Mouse (Mus musculus) CD4-positive helper T cell, adult 2 months (primary cell): ENCODE measurements around the gene Elk1.

Experiments used
- DNase-seq: peaks from one replicate; pipeline ENCODE4 v3.0.0-alpha.2; 2012; ENCODE audit warnings: low read depth, missing footprints, low spot score

Gene Elk1

GRCm38 (mm10) chrX:20950191-20950880 lies at the start of gene Elk1:
Gene Elk1, minus strand, starts transcription at chrX:20950608.
- peak; percentile 92 for DNase-seq

DNA sequence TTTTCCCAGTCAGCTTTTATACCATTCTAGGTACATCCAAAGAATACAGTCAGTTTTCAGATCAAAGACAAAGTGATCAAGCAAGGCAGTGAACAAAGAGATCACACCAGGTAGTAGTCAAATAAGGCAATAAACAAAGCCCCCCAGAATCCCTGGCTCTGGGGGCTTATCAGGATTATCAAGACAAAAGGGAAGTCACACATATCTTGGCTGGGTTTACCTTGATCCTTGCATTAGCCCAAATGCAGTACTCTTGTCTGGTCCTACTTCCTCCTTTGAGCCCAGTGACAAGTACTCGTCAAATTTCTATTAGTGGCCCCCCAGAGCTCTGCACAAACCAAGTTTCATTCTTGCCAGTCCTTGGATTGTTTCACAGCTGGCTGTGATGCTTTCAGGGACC lies 30.5 kb upstream of the Elk1 start:
- no peak for DNase-seq

- peak; percentile 91 for DNase-seq
Observed at GRCm38 (mm10) chrX:20961477-20962378, 11.3 kb upstream of the Elk1 start, which contains the start of gene Uxt. Gene Uxt, minus strand, starts transcription at chrX:20962017.

- DNase-seq, result peak; percentile 44
Observed at GRCm38 (mm10) chrX:20946055-20946454, 4.4 kb downstream of the Elk1 start.

DNA sequence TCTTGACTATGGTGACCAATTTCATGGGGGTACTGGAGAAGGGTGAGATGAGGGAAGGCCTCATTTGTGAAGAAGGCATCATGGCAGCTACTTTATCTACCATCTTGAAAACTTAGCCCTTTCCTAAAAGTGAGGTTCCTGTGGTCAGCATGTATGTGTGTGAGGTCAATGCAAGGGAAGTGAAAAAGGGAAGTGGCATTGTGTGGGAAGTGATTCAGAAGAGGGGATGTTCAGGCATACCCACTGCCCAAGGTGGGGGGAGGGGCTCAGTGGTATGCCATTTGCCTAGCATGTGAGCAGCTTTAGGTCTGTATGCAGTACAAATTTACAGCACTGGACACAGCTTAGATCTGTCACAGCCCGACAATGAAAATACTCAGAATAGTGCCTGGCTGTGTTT lies 18.4 kb downstream of the Elk1 start:
- DNase-seq, result no peak

DNA sequence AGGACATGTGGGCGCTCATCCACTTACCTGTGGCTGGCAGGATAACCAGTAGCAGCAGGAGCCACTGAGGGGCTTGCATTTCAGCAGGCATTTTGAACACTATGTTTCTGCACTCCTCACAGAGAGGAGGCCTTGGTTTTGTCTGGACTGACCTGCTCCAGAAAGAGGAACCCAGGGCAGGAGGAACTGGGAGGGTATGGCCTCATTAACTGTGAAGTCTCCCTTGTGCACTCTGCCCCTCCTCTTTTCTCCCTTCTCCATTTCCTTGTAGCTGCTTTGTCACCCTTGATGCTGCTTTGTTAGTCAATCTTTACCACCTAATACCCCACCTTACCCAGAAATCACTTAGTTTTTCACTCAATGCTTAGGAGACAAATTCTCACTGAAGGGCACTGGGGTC lies 19.0 kb downstream of the Elk1 start, which contains the start of gene Cfp:
Gene Cfp (minus strand): TSS at position 192 of the 400 bp plus-strand sequence.
- DNase-seq, result no peak

GRCm38 (mm10) chrX:20929859-20930258 lies 20.5 kb downstream of the Elk1 start:
- DNase-seq, result no peak

- no peak for DNase-seq
Observed at GRCm38 (mm10) chrX:20924976-20925375, 25.4 kb downstream of the Elk1 start.

- no peak for DNase-seq
Observed at GRCm38 (mm10) chrX:20923506-20923905, 26.9 kb downstream of the Elk1 start.

- DNase-seq, result no peak
Observed at GRCm38 (mm10) chrX:20921366-20921765, 29.0 kb downstream of the Elk1 start.

GRCm38 (mm10) chrX:20920844-20921364 lies 29.5 kb downstream of the Elk1 start, which contains the start of gene Syn1:
Gene Syn1, minus strand, starts transcription at chrX:20921004.
- DNase-seq, result peak; percentile 87

DNA sequence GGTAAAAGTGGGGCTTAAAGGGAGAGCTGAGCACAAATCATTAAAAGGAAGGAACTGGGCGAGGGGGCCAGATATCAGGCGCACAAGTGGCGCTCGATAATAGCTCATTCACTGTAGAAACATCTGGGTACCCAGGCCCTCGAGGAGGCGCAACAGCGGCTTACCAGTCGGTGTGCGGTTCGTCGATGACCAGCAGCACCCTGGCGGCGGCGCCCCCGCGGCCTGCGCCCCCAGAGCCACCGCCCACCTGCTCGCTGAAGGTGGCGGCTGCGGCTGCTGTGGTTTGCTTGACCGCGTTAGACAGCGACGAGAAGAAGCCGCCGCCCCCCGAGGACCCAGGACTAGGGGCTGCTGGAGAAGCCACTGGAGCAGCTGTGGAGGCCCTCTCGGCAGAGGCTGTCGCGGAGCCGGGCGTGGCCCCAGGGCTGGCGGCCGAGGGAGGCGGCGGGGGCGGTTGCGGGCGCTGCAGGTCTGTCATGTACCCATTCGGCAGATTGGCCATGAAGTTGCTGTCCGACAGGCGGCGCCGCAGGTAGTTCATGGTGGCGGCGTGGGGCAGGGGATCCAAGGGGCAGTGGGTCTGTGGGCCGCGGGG lies 30.1 kb downstream of the Elk1 start:
- DNase-seq, result no peak

GRCm38 (mm10) chrX:20915075-20915474 lies 35.3 kb downstream of the Elk1 start:
- no peak for DNase-seq

- DNase-seq, result no peak
Observed at GRCm38 (mm10) chrX:20913726-20914125, 36.7 kb downstream of the Elk1 start.

- no peak for DNase-seq
Observed at GRCm38 (mm10) chrX:20910074-20910473, 40.3 kb downstream of the Elk1 start.
